Mouse (Mus musculus) midbrain, embryonic 11.5 days (tissue): ENCODE measurements at regions not wholly inside any gene's neighbourhood (a gene's known extent, or its start where the extent isn't known, plus 50 kb on each side); places are given as distances from the start of the nearest gene placed in this dataset.

Source experiments
- ATAC-seq: fragments of 200-750 bp; cut with Nextera tagmentation; 2 replicates; pipeline ENCODE4 v1.8.0; 2017; ENCODE audit warnings: moderate TSS enrichment, moderate library complexity; ENCODE audit not compliant: low FRiP score
- DNase-seq: peaks from one replicate; pipeline ENCODE4 v3.0.0; 2015; ENCODE audit warnings: low spot score; ENCODE audit errors: missing footprints
- H3K27ac ChIP-seq: fragments of 300-500 bp; sonication (generic); 2 replicates; pipeline ENCODE4 v1.5.1; 2014; ENCODE audit warnings: low read depth, low read length
- H3K27me3 ChIP-seq: fragments of 300-500 bp; sonication (generic); 2 replicates; pipeline ENCODE4 v1.6.1; 2014; ENCODE audit warnings: mild to moderate bottlenecking, low read length, moderate library complexity, mixed read lengths; ENCODE audit not compliant: control insufficient read depth, insufficient read depth
- H3K36me3 ChIP-seq: fragments of 300-500 bp; sonication (generic); 2 replicates; pipeline ENCODE4 v1.6.1; 2014; ENCODE audit warnings: mild to moderate bottlenecking, low read length, moderate library complexity, mixed read lengths; ENCODE audit not compliant: control insufficient read depth, insufficient read depth
- H3K4me1 ChIP-seq: fragments of 300-500 bp; sonication (generic); 2 replicates; pipeline ENCODE4 v1.6.1; 2014; ENCODE audit warnings: low read length; ENCODE audit not compliant: control insufficient read depth, insufficient read depth
- H3K4me2 ChIP-seq: fragments of 300-500 bp; sonication (generic); 2 replicates; pipeline ENCODE4 v1.6.1; 2014; ENCODE audit warnings: mild to moderate bottlenecking, moderate library complexity
- H3K4me3 ChIP-seq: fragments of 300-500 bp; sonication (generic); 2 replicates; pipeline ENCODE4 v1.5.1; 2014; ENCODE audit warnings: low read depth, low read length
- H3K9ac ChIP-seq: fragments of 300-500 bp; sonication (generic); 2 replicates; pipeline ENCODE4 v1.6.1; 2014; ENCODE audit warnings: low read length
- H3K9me3 ChIP-seq: fragments of 300-500 bp; sonication (generic); 2 replicates; pipeline ENCODE4 v1.6.1; 2016; ENCODE audit warnings: low read length; ENCODE audit not compliant: control insufficient read depth
- WGBS: fragments of 180-500 bp; shearing (Covaris S2); extraction: QIAGEN DNeasy Blood & Tissue Kit; methylation state at CpG from one replicate; pipeline ENCODE4 v1.1.7; 2014; 5-methylcytosine and 5-hydroxymethylcytosine counted together

GRCm38 (mm10) chr4:139907366-139907765, 60.5 kb downstream of the Klhdc7a start:
- no peak overlapping the region for H3K27ac ChIP-seq
- H3K27me3 ChIP-seq: no peaks in the 10 kb centered on the region
- 91% methylated on average over 6 of the region's 6 CpGs for WGBS
- no peaks in the 10 kb centered on the region for H3K36me3 ChIP-seq
- H3K4me2 ChIP-seq: no peak overlapping the region
- ATAC-seq (no peak), DNase-seq (peak; percentile 66)
- H3K4me3 ChIP-seq: no peak overlapping the region
- H3K4me1 ChIP-seq: 0 out of 2 replicates have a peak, but pooled peaks cover 2% of the 10 kb centered on the region
- H3K9ac ChIP-seq: no peak overlapping the region
- no peaks in the 10 kb centered on the region for H3K9me3 ChIP-seq

GRCm38 (mm10) chr4:139906176-139906575, 61.6 kb downstream of the Klhdc7a start:
- 94% methylated on average over 12 of the region's 12 CpGs for WGBS
- ATAC-seq: no peak
- Histone ChIP-seq H3K27me3 (no peaks in the 10 kb centered on the region), H3K4me3 (no peak overlapping the region), H3K4me1 (0 out of 2 replicates have a peak, but pooled peaks cover 2% of the 10 kb centered on the region), H3K9me3 (no peaks in the 10 kb centered on the region), H3K27ac (no peak overlapping the region), H3K9ac (no peak overlapping the region), H3K36me3 (no peaks in the 10 kb centered on the region), H3K4me2 (no peak overlapping the region)
- no peak for DNase-seq

- Histone ChIP-seq H3K4me3 (no peak overlapping the region), H3K27me3 (no peaks in the 10 kb centered on the region), H3K9me3 (no peaks in the 10 kb centered on the region), H3K4me2 (no peak overlapping the region), H3K9ac (no peak overlapping the region), H3K36me3 (no peaks in the 10 kb centered on the region), H3K4me1 (0 out of 2 replicates have a peak, but pooled peaks cover 2% of the 10 kb centered on the region), H3K27ac (peak overlapping the region; percentile 41)
- 51% methylated on average over 17 of the region's 17 CpGs for WGBS
- peak; percentile 79 for DNase-seq
- ATAC-seq: peak; percentile 44
Observed at GRCm38 (mm10) chr4:139905093-139905783, 62.6 kb downstream of the Klhdc7a start.

GRCm38 (mm10) chr4:139899960-139900359, 66.6 kb upstream of the Pax7 start:
- WGBS: 85% methylated on average over 9 of the region's 9 CpGs
- ATAC-seq (no peak), DNase-seq (no peak)
- no peak overlapping the region for H3K4me2 ChIP-seq
- no peak overlapping the region for H3K9ac ChIP-seq
- no peak overlapping the region for H3K4me3 ChIP-seq
- H3K27ac ChIP-seq: no peak overlapping the region
- no peaks in the 10 kb centered on the region for H3K36me3 ChIP-seq
- H3K9me3 ChIP-seq: no peaks in the 10 kb centered on the region
- no peaks in the 10 kb centered on the region for H3K27me3 ChIP-seq
- H3K4me1 ChIP-seq: 0 out of 2 replicates have a peak, but pooled peaks cover under 1% of the 10 kb centered on the region

GRCm38 (mm10) chr4:139899410-139899809, 66.1 kb upstream of the Pax7 start:
- Histone ChIP-seq H3K4me3 (no peak overlapping the region), H3K27ac (no peak overlapping the region), H3K9me3 (no peaks in the 10 kb centered on the region), H3K4me2 (no peak overlapping the region), H3K27me3 (no peaks in the 10 kb centered on the region), H3K4me1 (no peaks in the 10 kb centered on the region), H3K36me3 (no peaks in the 10 kb centered on the region), H3K9ac (no peak overlapping the region)
- ATAC-seq (no peak), DNase-seq (no peak)
- WGBS: 83% methylated on average over 8 of the region's 8 CpGs

- Histone ChIP-seq H3K4me2 (no peak overlapping the region), H3K27ac (no peak overlapping the region), H3K9me3 (no peaks in the 10 kb centered on the region), H3K27me3 (no peaks in the 10 kb centered on the region), H3K4me1 (no peaks in the 10 kb centered on the region), H3K9ac (no peak overlapping the region), H3K36me3 (no peaks in the 10 kb centered on the region), H3K4me3 (no peak overlapping the region)
- DNase-seq (peak; percentile 62), ATAC-seq (no peak)
- WGBS: 75% methylated on average over 7 of the region's 7 CpGs
Observed at GRCm38 (mm10) chr4:139892678-139893077, 59.4 kb upstream of the Pax7 start.

GRCm38 (mm10) chr4:139889013-139889412, 55.7 kb upstream of the Pax7 start:
- H3K4me1 ChIP-seq: no peaks in the 10 kb centered on the region
- no peak overlapping the region for H3K9ac ChIP-seq
- no peak for DNase-seq
- H3K9me3 ChIP-seq: no peaks in the 10 kb centered on the region
- no peak overlapping the region for H3K4me2 ChIP-seq
- no peak for ATAC-seq
- H3K27me3 ChIP-seq: no peaks in the 10 kb centered on the region
- no peak overlapping the region for H3K27ac ChIP-seq
- H3K36me3 ChIP-seq: no peaks in the 10 kb centered on the region
- H3K4me3 ChIP-seq: no peak overlapping the region
- WGBS: 87% methylated on average over 13 of the region's 13 CpGs
